26 mouse cellular contexts compared by ENCODE assay signal in genomic region chr12:33427293-33427692, GRCm38 (mm10). TPM values are rescaled to one million over a fixed set of nuclear protein-coding genes. Genes with fewer than 3 reads are reported as not detected.
"Had no signal": no experiment of that assay in that cellular context is flagged by ENCODE, and none has a peak within 500 bp of the region (broad histone marks: within the 10 kb centered on the region; RNA-seq: fewer than 3 reads in every experiment).

No protein-coding gene starts in this region.

- H3K9ac ChIP-seq: liver, embryonic 14.5 days; lung, embryonic 15.5 days; neural tube, embryonic 12.5 days; neural tube, embryonic 15.5 days had no signal

- DNase-seq: kidney, adult 9 months; kidney, postnatal 14 days; layer of hippocampus, postnatal 36 days; lung, adult 18-20 months; lung, postnatal 10 days; lung, postnatal 36 days; midbrain, embryonic 14.5 days; right cerebral cortex, adult 18-20 months; right cerebral cortex, postnatal 14 days; right cerebral cortex, postnatal 4 days; thymus, adult 2 months; thymus, postnatal 14 days; thymus, postnatal 4 days had no signal

- H3K4me3 ChIP-seq: layer of hippocampus, adult 2 months; left cerebral cortex, adult 2 months; lung, embryonic 15.5 days; megakaryocyte, embryonic 14.5 days; midbrain, embryonic 10.5 days; neural tube, embryonic 12.5 days; neural tube, embryonic 15.5 days had no signal

- H3K4me2 ChIP-seq: liver, embryonic 11.5 days; lung, embryonic 15.5 days; neural tube, embryonic 12.5 days; neural tube, embryonic 15.5 days had no signal

- H3K27ac ChIP-seq: layer of hippocampus, adult 2 months; left cerebral cortex, adult 2 months; liver, embryonic 14.5 days; lung, embryonic 15.5 days; midbrain, embryonic 10.5 days; neural tube, embryonic 12.5 days; neural tube, embryonic 15.5 days; stomach, postnatal 0 days had no signal

- H3K9me3 ChIP-seq: lung, embryonic 15.5 days; megakaryocyte, embryonic 14.5 days; midbrain, embryonic 10.5 days; neural tube, embryonic 12.5 days; neural tube, embryonic 15.5 days had no signal

- H3K27me3 ChIP-seq: lung, embryonic 15.5 days; neural tube, embryonic 12.5 days had no signal

- H3K36me3 ChIP-seq: lung, embryonic 15.5 days; midbrain, embryonic 10.5 days; neural tube, embryonic 12.5 days; neural tube, embryonic 15.5 days had no signal

RNA-seq across cellular contexts. Expression of gene Efcab10, which starts 32.6 kb away (rescaled TPM):
- polyA plus RNA-seq: large intestine, adult 2 months; limb, embryonic 14.5 days; liver, embryonic 11.5 days; liver, embryonic 14.5 days; stomach, embryonic 14.5 days; stomach, postnatal 0 days; thymus, adult 2 months had no signal
